Mouse (Mus musculus) megakaryocyte, adult 5-6 weeks (primary cell): Measurements from ENCODE around the gene Ropn1l. TPM values are rescaled to one million over a fixed set of nuclear protein-coding genes. Genes with fewer than 3 reads are reported as not detected.

Source experiments
- ATAC-seq: 2 replicates; pipeline ENCODE4 v1.8.0; 2016; ENCODE audit warnings: mild to moderate bottlenecking, inconsistent platforms; ENCODE audit not compliant: poor library complexity, severe bottlenecking
- total RNA-seq, 2 experiments: library from RNA; stranded (forward) in 1 of 2; stranded (reverse) in 1 of 2; fragments of 153-499, 151-499 nt in 1 of 2; fragments of 221-1000, 200-1000 nt in 1 of 2; gene quantifications; 2 replicates each; pipeline versions ENCODE4 v1.2.3 to v1.2.4; 2015 to 2017

Gene Ropn1l
- total RNA-seq, 2 experiments from 2014 or later = 1.4 to 1.5 TPM

DNA sequence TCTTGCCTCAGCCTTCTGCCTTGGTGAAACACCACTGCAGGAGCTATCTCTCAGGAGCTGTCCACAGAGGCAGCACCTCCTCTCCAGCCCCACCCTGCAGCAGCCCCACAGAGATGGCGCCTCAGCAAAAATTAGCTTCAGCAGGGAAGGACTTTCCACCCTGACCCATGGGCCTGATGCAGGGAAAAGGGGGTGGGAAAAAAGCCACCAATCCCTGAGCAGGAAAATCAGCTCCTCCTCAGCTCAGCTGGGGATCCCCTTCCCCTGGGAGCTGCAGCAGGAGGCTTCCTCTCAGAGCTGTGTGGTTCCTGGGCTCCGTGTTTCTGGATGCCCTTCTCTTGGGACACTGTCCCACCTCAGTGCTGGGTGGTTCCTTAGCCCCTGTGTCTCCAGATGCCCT, 3.8 kb downstream of the Ropn1l start:
- ATAC-seq = no peak

- ATAC-seq = peak; percentile 83
Measured at GRCm38 (mm10) chr15:31447121-31447520, 6.4 kb downstream of the Ropn1l start.

DNA sequence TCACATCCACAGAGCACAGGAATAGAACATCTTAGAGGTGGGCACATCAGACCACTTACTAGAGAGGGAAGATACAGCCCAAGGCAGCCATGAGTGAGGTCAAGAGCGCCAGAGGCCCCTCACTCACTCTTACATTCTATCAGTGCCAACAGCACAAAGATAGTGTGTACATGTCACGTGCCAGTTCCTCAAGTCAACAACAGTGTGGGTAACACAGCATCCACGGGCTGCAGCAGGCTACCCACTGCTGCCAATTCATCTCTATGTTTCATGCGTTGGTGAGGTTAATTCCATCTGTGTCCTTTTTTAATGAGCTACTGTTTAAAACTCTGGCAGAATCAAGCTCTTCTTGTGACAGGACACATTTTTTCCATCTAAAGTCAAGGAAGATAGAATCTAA, 10.8 kb downstream of the Ropn1l start:
- no peak for ATAC-seq

DNA sequence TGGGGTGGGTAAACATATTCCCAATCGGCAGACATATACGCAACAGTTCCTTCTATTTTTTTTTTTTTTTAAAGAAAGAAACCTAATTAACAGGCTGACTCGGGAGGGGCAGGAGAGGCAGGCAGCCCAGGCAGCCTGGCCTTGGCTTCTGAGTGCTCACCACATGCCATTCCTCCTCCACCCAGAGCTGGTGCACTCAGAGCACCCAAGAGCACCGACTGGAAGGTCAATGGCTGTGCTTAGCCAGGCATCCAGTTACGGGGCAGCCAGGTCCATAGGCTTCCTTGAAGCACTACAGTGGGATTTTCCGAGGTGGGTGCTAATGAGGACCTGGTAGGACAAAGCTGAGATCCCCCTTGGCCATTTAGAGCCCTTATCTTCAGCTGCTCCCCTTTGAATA, 11.5 kb downstream of the Ropn1l start:
- ATAC-seq = no peak

GRCm38 (mm10) chr15:31436811-31437210, 16.7 kb downstream of the Ropn1l start:
- ATAC-seq = no peak

DNA sequence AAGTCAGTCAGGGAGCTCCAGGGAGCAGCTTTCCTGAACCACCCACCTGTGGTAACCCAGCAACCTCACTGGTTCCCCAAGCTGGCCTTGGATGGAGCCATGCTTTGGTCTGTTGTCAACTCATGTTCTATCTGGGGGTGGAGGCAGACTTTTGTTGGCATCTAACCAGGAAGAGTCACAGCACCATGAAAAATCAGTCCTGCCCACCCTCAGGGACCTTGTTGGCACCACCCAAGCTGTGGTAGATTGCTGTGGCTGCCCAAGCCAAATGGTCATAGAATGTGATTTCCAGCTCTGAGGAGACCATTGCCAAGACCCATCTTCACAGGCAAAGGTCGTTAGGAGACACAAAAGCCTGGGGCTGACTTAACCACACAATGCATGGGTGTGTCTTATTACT, 17.5 kb downstream of the Ropn1l start:
- no peak for ATAC-seq

GRCm38 (mm10) chr15:31433768-31434167, 19.8 kb downstream of the Ropn1l start:
- ATAC-seq = no peak

- no peak for ATAC-seq
Measured at GRCm38 (mm10) chr15:31431847-31432246, 21.7 kb downstream of the Ropn1l start.

GRCm38 (mm10) chr15:31430014-31430413, 23.5 kb downstream of the Ropn1l start:
- ATAC-seq = no peak

DNA sequence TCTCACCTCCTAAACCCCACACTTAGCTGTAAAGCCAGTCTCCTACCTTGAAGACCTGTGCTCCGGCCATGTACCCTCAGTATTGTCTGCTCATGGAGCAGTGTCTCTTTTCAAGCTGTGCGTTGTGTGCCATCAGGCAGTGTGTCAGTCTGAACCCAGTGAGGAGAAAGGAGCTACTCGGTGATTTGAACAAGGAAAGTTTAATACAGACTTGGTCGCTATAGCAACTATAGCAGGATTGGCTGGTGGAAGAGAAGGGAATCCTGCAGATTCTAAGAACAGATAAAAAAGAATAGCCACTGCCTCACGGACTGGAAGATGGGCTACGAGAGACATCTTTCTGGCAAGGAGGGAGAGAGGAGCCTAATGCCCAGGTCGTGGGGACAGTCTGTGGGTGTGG, 24.1 kb downstream of the Ropn1l start:
- no peak for ATAC-seq

GRCm38 (mm10) chr15:31428571-31428970, 25.0 kb downstream of the Ropn1l start:
- ATAC-seq = no peak

- no peak for ATAC-seq
Measured at GRCm38 (mm10) chr15:31427390-31427789, 26.1 kb downstream of the Ropn1l start.

DNA sequence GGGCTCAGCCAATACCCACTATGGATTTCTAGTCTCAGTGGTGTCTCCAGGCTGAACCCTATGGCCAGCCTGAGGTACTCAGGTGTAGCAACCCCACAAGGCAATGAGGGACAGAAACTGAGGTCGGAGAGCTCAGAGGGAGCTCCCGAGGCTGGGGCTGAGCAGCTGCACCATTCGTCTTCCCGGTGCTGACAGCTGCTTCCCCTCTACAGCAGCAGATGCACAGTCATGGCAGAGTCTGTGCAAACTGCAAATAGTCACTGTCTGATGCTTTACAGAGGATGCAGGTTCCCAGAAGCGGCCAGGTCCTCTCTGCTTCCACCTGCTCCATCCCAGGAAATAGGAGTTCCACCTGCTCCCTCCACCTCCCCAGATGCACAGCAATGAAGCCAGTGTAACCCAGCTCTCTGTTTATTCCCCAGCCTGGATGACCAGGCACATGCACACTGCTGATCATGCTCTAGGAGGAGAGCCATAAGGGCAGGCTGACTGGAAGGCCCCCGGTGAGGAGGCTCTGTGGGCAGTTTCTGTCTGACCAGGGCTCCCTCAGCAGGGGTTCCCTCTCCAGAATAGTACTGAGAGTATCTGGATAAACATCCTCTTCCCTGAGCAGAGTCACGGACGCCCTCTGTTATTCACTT, 27.4 kb downstream of the Ropn1l start:
- peak; percentile 38; the same call in 1 of the 2 replicates for ATAC-seq

DNA sequence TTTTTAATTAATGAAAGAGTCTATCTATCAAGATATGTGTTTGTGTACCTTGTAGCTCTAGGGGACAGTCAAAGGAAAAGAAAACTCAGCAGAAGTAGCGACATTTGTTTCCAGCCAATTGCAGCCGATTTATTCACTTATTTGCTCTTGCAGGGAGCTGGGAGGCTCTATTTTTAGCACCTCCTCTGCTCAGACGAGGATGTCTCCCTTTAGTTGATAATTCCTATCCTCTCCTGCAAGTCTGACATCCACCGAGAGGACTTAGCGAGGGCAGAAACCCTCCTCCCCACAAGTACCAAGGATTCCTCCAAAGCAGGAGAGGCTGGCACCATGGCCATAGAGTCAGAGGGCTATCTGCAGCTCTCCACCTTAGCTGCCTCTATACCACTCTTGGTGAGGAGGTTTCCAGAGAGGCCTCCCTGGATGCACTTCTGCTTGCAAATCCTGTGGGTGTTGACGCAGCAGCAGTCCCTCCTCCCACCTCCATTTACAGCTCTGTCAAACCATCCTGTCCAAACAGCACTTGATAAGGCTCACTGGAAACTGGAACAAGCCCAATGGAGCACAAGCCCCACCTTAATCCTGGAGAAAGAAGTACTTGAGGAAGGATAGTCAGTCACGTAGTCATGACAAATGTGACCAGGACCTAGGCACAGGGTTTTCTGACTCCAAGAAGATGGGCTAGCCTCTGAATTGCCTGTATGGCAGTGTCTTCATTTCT, 30.7 kb downstream of the Ropn1l start:
- no peak for ATAC-seq

DNA sequence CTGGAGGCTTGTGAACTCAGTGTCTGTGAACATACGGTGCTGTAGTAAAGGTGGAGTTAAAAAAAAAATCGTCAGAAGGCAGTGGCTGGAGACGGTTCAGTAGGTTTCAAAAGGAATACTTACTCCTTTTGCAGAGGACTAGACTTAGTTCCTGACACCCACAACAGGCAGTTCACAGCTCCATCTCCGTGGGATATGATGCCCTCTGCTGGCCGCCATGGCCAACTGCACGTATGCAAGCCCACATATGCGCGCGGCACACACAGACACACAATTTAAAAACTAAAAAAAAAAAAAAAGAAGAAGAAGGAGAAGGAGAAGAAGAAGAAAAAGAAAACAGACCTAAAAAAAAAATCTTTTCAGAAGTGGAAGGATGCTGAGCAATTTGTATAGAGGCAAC, 34.5 kb downstream of the Ropn1l start:
- ATAC-seq = peak; percentile 68

- ATAC-seq = peak; percentile 10; the same call in 1 of the 2 replicates
Measured at GRCm38 (mm10) chr15:31418686-31419024, 34.9 kb downstream of the Ropn1l start.

GRCm38 (mm10) chr15:31417796-31418685, 35.5 kb downstream of the Ropn1l start:
- peak; percentile 80 for ATAC-seq

DNA sequence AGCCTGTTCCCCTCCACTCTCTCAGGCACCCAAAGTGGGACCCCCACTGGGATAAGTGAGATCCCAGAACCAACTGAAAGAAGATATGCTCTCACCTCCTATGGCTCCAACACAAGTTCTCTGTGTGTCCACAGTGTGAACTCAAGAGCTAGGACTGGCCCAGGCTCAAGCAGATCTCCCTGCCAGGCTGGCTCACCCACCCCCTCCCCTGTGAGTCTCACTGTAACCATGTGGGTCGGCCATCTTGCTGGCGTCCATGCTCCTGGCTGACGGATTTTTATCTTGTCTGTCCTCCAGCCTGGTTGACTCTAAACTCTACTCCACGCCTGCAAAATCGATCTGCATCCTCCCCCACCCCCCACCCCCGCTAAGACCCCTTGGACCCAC, 36.1 kb downstream of the Ropn1l start:
- ATAC-seq = no peak

DNA sequence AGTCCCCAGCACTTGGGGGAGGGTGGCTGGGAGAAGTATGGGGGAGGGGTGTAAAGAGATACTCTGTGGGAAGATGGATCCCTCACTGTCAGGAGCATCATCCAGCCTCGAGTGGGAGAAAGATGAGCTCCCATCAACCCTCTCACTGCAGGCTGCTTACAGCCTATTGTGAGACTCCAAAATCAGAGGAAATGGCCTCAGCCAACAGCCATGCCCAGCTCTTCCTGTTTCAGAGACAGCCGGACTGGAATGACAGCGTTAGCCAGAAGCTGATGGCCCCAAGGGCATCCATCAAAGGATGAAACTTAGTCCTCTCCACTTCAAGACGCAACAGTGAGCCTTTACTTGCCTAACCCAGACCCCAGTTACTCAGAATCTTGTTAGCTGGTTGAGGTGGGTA, 38.4 kb downstream of the Ropn1l start:
- no peak for ATAC-seq

DNA sequence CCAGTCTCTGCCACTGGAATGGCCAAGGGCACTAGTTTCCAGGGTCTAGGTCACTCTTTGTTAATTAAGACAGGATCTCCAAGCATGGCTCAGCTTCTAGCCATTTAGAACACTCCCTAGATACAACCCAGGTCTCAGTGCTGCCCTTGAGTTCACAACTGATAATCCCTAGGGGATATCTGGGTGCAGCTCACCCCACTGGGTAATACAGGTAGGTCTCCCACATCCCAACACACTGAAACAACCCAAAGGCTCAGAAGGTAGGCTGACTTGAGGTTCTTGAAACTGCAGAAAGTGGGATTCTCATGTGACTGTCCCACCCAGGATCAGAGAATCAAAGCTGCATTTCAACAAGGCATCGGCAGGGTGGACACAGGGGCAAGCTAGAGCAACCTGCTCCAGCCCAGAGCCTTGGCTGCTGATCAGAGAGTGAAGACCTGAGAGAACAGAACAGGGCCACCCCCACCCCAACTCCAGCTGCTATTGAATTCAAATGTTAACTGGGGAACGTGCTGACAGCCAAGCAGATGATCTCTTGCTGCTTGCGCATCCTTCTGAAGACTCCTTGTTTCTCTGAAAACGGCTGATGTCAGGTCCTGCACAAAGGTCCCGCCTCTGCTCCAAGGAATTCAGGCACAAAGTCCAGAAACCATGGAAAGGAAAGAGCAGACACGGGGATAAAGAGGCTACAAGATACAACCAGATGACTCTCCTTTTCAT, 39.2 kb downstream of the Ropn1l start:
- ATAC-seq = no peak

DNA sequence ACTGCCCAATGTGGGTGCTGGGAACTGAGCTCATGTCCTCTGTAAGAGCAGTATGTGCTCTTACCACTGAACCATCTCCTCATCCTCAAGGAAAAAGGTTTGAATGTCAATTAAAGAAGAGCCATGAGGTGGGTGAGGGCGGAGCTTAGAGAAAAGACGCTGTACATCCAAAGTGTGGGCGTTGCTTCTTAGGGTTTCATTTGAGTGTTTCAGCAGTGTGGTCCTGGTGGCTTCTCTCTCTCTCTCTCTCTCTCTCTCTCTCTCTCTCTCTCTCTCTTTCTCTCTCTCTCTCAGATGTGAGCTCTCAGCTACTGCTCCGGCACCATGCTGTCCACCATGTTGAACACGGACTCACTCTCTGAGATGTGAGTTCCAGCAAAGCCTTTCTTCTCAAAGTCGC, 39.9 kb downstream of the Ropn1l start:
- no peak for ATAC-seq
